Mouse (Mus musculus) hindbrain, embryonic 14.5 days (tissue): ENCODE measurements around the gene Ces1a. TPM values are rescaled to one million over a fixed set of nuclear protein-coding genes. Genes with fewer than 3 reads are reported as not detected.

Experiments used
- ATAC-seq: fragments of 200-750 bp; cut with Nextera tagmentation; 2 replicates; pipeline ENCODE4 v1.8.0; 2017; ENCODE audit warnings: moderate number of reproducible peaks, mild to moderate bottlenecking, moderate TSS enrichment, moderate library complexity; ENCODE audit not compliant: low FRiP score
- DNase-seq: peaks from one replicate; pipeline ENCODE4 v3.0.0-alpha.2; 2015; ENCODE audit warnings: low spot score
- H3K27ac ChIP-seq: fragments of 300-500 bp; sonication (generic); 2 replicates; pipeline ENCODE4 v1.5.1; 2014; ENCODE audit warnings: mild to moderate bottlenecking, moderate library complexity
- H3K27me3 ChIP-seq: fragments of 300-500 bp; sonication (generic); 2 replicates; pipeline ENCODE4 v1.6.1; 2014; ENCODE audit warnings: mild to moderate bottlenecking, low read length, mixed read lengths; ENCODE audit not compliant: control insufficient read depth, insufficient read depth
- H3K36me3 ChIP-seq: fragments of 300-500 bp; sonication (generic); replicated peaks from 2 replicates; pipeline ENCODE4 v1.6.1; 2014; ENCODE audit not compliant: control insufficient read depth, insufficient read depth
- H3K4me1 ChIP-seq: fragments of 300-500 bp; sonication (generic); replicated peaks from 2 replicates; pipeline ENCODE4 v1.6.1; 2014; ENCODE audit warnings: antibody characterized with exemption, low read length, mixed read lengths; ENCODE audit not compliant: control insufficient read depth, insufficient read depth
- H3K4me2 ChIP-seq: fragments of 300-500 bp; sonication (generic); replicated peaks from 2 replicates; pipeline ENCODE4 v1.6.1; 2014; ENCODE audit warnings: mild to moderate bottlenecking, moderate library complexity
- H3K4me3 ChIP-seq: fragments of 300-500 bp; sonication (generic); replicated peaks from 2 replicates; pipeline ENCODE4 v1.5.1; 2014; ENCODE audit warnings: mild to moderate bottlenecking, low read length
- H3K9ac ChIP-seq: fragments of 300-500 bp; sonication (generic); 2 replicates; pipeline ENCODE4 v1.6.1; 2014
- H3K9me3 ChIP-seq: fragments of 300-500 bp; sonication (generic); 2 replicates; pipeline ENCODE4 v1.6.1; 2016; ENCODE audit warnings: low read length; ENCODE audit not compliant: control insufficient read depth
- WGBS: fragments of 180-500 bp; shearing (Covaris S2); extraction: QIAGEN DNeasy Blood & Tissue Kit; methylation state at CpG from one replicate; pipeline ENCODE4 v1.1.7; 2014; 5-methylcytosine and 5-hydroxymethylcytosine counted together
- polyA plus RNA-seq: library from polyadenylated mRNA; unstranded; fragments of >200 nt; fragmentation: Nextera tagmentation; extraction: Ambion mirVana; gene quantifications from 2 replicates; pipeline ENCODE4 v1.2.1, GENCODE M21; 2014

The Ces1a gene
- polyA plus RNA-seq: not detected in 2 replicates

GRCm38 (mm10) chr8:93048092-93048491, at the start of gene Ces1a:
Gene Ces1a (minus strand): TSS chr8:93048192.
- no peaks in the 10 kb centered on the region for H3K4me1 ChIP-seq
- no peaks in the 10 kb centered on the region for H3K27me3 ChIP-seq
- 92% methylated on average over 3 of the region's 3 CpGs for WGBS
- ATAC-seq: no peak
- no peak for DNase-seq
- no peaks in the 10 kb centered on the region for H3K9me3 ChIP-seq
- H3K9ac ChIP-seq: no peak within 1 kb of the TSS
- no peak within 1 kb of the TSS for H3K27ac ChIP-seq
- no peak within 1 kb of the TSS for H3K4me3 ChIP-seq
- no peaks in the 10 kb centered on the region for H3K36me3 ChIP-seq
- no peak within 1 kb of the TSS for H3K4me2 ChIP-seq

DNA sequence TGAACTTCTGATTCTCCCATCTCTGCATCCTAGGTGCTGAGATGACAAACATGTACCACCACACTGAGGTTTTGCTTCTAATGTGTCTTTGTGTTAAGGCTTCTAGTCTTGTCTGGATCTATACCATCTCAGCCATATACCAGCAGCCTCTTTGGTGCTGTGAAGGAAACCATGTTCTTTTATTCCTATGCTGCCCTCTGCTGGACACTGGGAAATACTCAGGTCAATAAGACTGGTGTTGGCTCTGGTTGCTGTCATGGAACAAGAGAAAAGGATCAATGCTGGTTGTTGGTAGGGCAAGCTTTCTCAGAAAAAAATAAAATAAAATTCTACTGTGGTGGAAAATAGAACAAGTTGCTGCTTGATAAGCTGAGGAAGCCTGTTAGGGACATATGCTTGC, 47.4 kb upstream of the Ces1a start:
- H3K9me3 ChIP-seq: no peaks in the 10 kb centered on the region
- DNase-seq (peak; percentile 75), ATAC-seq (no peak)
- H3K36me3 ChIP-seq: no peaks in the 10 kb centered on the region
- H3K9ac ChIP-seq: no peak overlapping the region
- H3K4me3 ChIP-seq: no peak overlapping the region
- H3K27me3 ChIP-seq: no peaks in the 10 kb centered on the region
- no peaks in the 10 kb centered on the region for H3K4me1 ChIP-seq
- no peak overlapping the region for H3K27ac ChIP-seq
- no peak overlapping the region for H3K4me2 ChIP-seq

GRCm38 (mm10) chr8:93091324-93091723, 43.3 kb upstream of the Ces1a start:
- DNase-seq: no peak
- no peaks in the 10 kb centered on the region for H3K36me3 ChIP-seq
- H3K9me3 ChIP-seq: no peaks in the 10 kb centered on the region
- no peaks in the 10 kb centered on the region for H3K27me3 ChIP-seq
- no peak for ATAC-seq
- WGBS: 59% methylated on average over 1 of the region's 1 CpGs
- no peaks in the 10 kb centered on the region for H3K4me1 ChIP-seq
- no peak overlapping the region for H3K9ac ChIP-seq
- no peak overlapping the region for H3K4me3 ChIP-seq
- H3K4me2 ChIP-seq: no peak overlapping the region
- no peak overlapping the region for H3K27ac ChIP-seq

DNA sequence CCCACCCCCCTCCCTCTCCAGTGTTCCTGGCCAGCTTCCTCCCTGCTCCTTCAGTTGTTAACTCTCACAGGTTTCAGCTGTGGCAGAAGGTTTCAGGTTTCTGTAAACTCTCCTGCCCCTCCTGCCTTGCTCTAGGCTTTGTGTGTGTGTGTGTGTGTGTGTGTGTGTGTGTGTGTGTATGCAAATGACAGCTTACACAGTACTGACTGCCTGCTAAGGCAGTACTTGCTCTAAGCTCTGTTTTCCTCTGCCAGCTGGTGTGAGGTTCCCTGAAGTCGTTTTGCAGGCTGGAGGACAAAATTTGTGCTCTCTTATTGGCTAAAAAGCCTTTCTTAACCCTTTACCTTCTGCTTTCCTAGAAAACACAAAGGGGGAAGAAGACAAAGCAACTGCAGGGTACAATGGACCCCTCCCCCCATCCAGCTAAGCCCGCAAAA, 40.7 kb upstream of the Ces1a start:
- ATAC-seq: peak; percentile 59
- Histone ChIP-seq H3K4me3 (no peak overlapping the region), H3K36me3 (no peaks in the 10 kb centered on the region), H3K9ac (no peak overlapping the region), H3K27me3 (no peaks in the 10 kb centered on the region), H3K4me1 (no peaks in the 10 kb centered on the region), H3K27ac (no peak overlapping the region), H3K4me2 (no peak overlapping the region), H3K9me3 (no peaks in the 10 kb centered on the region)
- DNase-seq: peak; percentile 25
- WGBS: 3% methylated on average over 2 of the region's 2 CpGs

DNA sequence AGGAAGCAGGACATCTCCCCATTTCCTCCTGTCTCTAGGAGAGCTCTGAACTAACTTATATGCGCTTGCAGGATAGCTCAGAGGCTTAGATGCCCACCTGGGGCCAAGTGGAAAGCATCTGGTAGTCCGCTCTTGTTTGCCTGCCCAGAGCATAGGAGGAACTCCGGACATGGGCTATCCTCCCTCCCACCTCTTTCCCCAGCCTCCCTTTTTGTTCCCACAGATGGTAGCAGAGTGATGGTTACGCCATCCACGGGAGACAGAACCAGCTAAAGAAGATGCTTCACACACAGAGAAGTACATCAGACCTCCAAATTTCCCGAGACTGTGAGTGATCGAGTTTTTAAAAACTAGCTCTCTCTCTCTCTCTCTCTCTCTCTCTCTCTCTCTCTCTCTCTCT, 40.2 kb upstream of the Ces1a start:
- DNase-seq (no peak), ATAC-seq (no peak)
- Histone ChIP-seq H3K9me3 (no peaks in the 10 kb centered on the region), H3K27me3 (no peaks in the 10 kb centered on the region), H3K4me1 (no peaks in the 10 kb centered on the region), H3K9ac (no peak overlapping the region), H3K4me3 (no peak overlapping the region), H3K4me2 (no peak overlapping the region), H3K27ac (no peak overlapping the region), H3K36me3 (no peaks in the 10 kb centered on the region)
- 33% methylated on average over 7 of the region's 7 CpGs for WGBS

DNA sequence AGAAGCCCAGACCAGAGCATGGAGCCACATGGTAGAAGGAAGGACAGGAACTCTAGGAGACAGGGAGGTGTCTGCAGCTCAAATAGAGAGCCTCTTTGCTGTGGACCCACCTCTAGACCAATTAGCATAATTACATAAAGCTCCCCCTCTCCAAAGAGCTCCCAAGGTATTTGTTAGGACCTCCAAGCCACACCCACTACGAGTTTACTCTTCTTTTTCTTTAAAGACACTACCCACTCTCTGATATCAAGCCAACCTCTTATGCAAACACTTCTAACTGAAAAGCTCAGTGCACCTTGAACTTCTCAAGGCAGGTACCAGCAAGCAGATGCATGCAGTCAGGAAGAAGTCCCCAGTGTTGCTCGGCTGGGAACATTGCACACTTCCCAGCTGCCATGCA, 31.9 kb upstream of the Ces1a start, which contains the start of gene Ces1b:
TSS of gene Ces1b (minus strand) at position 131 of the 400 bp plus-strand sequence.
- H3K9ac ChIP-seq: no peak within 1 kb of the TSS
- 81% methylated on average over 2 of the region's 2 CpGs for WGBS
- no peaks in the 10 kb centered on the region for H3K27me3 ChIP-seq
- no peak for ATAC-seq
- no peaks in the 10 kb centered on the region for H3K9me3 ChIP-seq
- DNase-seq: no peak
- H3K4me3 ChIP-seq: no peak within 1 kb of the TSS
- H3K4me1 ChIP-seq: no peaks in the 10 kb centered on the region
- H3K36me3 ChIP-seq: no peaks in the 10 kb centered on the region
- H3K4me2 ChIP-seq: no peak within 1 kb of the TSS
- H3K27ac ChIP-seq: no peak within 1 kb of the TSS

DNA sequence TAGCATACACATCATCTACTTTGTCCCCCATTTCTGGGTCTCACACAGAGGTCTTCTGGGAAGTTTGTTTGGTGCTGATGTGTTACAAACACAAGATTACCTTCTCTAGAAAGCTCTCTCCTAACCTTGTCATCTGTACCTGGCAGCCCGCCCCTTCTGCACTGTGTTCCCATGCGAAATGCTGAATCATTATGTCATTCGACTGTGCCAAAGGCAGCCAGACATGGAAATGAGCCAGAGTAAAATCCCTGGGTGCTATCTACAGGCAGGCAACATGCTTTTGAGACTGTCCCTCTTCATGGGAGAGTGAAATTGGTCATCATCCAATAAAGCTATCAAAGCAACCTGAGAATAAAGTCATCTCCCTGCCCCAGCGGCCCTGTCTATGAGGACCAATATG, 27.3 kb upstream of the Ces1a start:
- ATAC-seq: no peak
- DNase-seq: no peak
- Histone ChIP-seq H3K36me3 (no peaks in the 10 kb centered on the region), H3K27me3 (no peaks in the 10 kb centered on the region), H3K4me2 (no peak overlapping the region), H3K4me3 (no peak overlapping the region), H3K27ac (no peak overlapping the region), H3K9me3 (no peaks in the 10 kb centered on the region), H3K4me1 (no peaks in the 10 kb centered on the region), H3K9ac (no peak overlapping the region)
- 88% methylated on average over 4 of the region's 4 CpGs for WGBS

- H3K27me3 ChIP-seq: no peaks in the 10 kb centered on the region
- no peak overlapping the region for H3K9ac ChIP-seq
- H3K4me2 ChIP-seq: no peak overlapping the region
- H3K27ac ChIP-seq: no peak overlapping the region
- H3K36me3 ChIP-seq: no peaks in the 10 kb centered on the region
- ATAC-seq (no peak), DNase-seq (no peak)
- no peaks in the 10 kb centered on the region for H3K9me3 ChIP-seq
- H3K4me3 ChIP-seq: no peak overlapping the region
- WGBS: 36% methylated on average over 3 of the region's 3 CpGs
- no peaks in the 10 kb centered on the region for H3K4me1 ChIP-seq
Observed at GRCm38 (mm10) chr8:93063416-93064117, 15.6 kb upstream of the Ces1a start.

DNA sequence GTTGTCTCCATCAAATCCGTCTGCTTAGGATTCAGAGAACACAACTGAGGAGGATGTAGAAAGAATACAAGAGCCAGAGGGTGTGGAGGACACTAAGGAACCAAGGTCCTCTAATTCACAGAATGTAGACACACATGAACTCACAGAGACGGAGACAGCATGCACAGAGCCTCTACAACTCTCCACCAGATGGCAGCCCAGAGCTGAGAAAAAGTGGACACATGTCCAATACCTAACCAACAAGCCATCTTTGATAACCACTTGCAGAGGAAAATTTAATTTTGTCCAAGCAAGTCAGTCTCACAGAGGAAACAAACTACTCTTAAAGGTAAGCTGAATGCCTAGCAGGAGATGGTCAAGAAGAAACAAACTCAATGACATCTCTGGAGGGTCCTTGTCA, 11.2 kb upstream of the Ces1a start:
- H3K9me3 ChIP-seq: no peaks in the 10 kb centered on the region
- no peak overlapping the region for H3K4me3 ChIP-seq
- peak; percentile 46; the same call in 1 of the 2 replicates for ATAC-seq
- H3K9ac ChIP-seq: no peak overlapping the region
- H3K4me1 ChIP-seq: no peaks in the 10 kb centered on the region
- no peak overlapping the region for H3K27ac ChIP-seq
- WGBS: 21% methylated on average over 2 of the region's 2 CpGs
- no peak overlapping the region for H3K4me2 ChIP-seq
- H3K36me3 ChIP-seq: no peaks in the 10 kb centered on the region
- DNase-seq: peak; percentile 84
- H3K27me3 ChIP-seq: no peaks in the 10 kb centered on the region

DNA sequence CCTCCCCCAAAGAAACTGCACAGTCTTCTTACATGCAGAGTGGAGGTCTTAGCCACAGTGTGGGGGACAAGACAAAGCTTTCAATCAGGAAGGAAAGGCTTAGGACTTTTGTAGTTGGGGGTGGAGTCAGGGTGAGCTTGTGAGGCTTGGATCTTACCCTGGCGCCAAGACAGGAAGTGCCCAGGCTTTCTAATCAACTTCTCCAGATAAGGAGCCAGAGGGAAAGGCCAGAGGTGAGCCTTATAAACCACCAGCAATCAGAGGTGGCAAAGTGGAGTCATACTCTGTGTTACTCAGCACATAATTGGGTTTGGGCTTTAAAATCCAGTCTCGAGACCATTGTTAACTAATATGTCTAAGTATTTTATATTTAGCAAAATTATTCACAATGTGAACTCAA, 7.2 kb upstream of the Ces1a start:
- H3K27ac ChIP-seq: no peak overlapping the region
- ATAC-seq: no peak
- no peak overlapping the region for H3K4me3 ChIP-seq
- H3K36me3 ChIP-seq: no peaks in the 10 kb centered on the region
- H3K9ac ChIP-seq: no peak overlapping the region
- 68% methylated on average over 2 of the region's 2 CpGs for WGBS
- no peaks in the 10 kb centered on the region for H3K9me3 ChIP-seq
- H3K4me2 ChIP-seq: no peak overlapping the region
- no peak for DNase-seq
- H3K27me3 ChIP-seq: no peaks in the 10 kb centered on the region
- no peaks in the 10 kb centered on the region for H3K4me1 ChIP-seq
